Mouse (Mus musculus): ENCODE data around the gene Lsm5. TPM values are rescaled to one million over a fixed set of nuclear protein-coding genes. Genes with fewer than 3 reads are reported as not detected.
A peak's percentile ranks its signal among the peaks of the same experiment; 100 is the strongest.

Gene Lsm5
- total RNA-seq (2014; fragmentation: Nextera tagmentation), result 67.5 and 155 TPM in 2 replicates
- total RNA-seq (2017), result 154 and 171 TPM in 2 replicates

DNA sequence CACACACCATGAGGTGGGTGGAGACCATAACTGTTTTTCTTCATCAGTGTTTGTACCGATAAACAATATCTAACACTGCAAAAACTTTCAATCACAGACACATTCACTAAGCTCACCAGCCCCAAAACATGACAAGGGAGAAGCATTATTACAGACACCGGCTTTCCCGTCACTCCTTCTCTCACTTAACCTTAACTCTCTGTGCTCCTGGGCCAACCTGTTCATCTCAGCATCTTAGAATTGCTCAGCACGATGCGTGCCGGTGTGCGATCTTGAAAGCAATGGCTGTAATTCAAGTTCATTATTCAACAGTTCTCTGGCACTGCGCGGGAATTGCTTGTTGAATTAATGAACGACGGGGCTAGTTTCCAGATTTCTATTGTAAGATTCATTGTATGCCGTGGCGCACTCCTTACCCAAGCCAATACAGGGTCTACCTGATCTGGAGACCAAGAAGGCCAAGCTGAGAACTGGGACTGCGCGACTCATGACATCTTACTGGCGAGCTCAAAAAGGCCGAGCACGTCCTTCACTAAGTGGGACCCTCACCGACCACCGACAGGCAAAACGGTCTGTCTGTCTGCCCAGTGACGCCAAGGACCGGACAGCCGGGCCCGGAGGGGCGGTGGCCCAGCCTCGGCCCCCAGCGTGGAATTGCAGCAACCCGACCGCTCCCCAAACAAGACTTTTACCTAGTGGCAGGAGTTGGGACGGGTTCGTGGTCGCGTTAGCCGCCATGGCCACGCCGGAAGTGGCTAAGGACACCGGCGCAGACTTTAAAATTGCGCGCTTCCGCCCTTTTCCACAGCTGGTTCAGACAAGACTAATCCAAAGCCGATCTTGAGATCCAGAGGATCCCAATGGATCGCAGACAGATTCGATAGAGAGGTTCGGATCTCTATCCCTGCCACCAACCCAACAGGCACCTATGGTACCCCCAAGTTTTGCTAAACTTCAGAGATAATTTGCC lies at the start of gene Lsm5:
Lsm5 (minus strand) TSS at position 780 of the 970 bp plus-strand sequence.
- ATAC-seq (replicated peaks; ENCODE audit: low FRiP score, low TSS enrichment, poor library complexity, severe bottlenecking), result peak; percentile 99

- ATAC-seq (replicated peaks; ENCODE audit: low FRiP score, low TSS enrichment, poor library complexity, severe bottlenecking), result no peak
These were observed 49.2 kb upstream of the Lsm5 start for GRCm38 (mm10) chr6:56753719-56754118.

DNA sequence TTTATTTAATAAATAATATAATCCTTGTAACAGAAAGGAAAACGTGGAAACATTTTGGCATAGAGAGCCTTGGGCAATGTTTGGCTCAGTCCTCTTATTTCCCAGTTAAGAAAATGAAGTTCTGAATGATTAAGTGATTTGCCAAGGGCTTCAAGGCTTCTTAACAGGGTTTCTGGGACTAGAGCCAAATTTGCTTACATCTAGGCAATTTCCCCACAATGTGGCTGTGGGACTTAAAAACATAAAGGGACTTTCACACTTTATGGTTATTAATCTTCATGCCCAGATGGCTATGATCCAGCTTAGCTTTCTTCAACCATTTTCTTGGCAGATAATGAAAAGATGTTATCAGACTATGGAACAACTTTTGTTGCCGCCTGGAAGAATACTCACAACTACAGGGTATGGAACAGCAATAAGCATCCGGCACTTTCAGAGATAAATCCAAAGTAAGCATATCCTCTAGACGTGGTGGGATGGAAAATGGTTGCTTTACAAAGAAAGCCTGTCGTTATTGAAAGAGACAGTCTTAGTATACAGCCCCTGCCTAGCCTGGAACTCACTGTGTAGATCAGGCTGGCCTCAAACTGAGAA lies 41.5 kb upstream of the Lsm5 start:
- ATAC-seq (replicated peaks; ENCODE audit: low FRiP score, low TSS enrichment, poor library complexity, severe bottlenecking), result peak; percentile 71

GRCm38 (mm10) chr6:56732545-56732944 lies 28.0 kb upstream of the Lsm5 start:
- no peak for ATAC-seq (replicated peaks; ENCODE audit: low FRiP score, low TSS enrichment, poor library complexity, severe bottlenecking)

DNA sequence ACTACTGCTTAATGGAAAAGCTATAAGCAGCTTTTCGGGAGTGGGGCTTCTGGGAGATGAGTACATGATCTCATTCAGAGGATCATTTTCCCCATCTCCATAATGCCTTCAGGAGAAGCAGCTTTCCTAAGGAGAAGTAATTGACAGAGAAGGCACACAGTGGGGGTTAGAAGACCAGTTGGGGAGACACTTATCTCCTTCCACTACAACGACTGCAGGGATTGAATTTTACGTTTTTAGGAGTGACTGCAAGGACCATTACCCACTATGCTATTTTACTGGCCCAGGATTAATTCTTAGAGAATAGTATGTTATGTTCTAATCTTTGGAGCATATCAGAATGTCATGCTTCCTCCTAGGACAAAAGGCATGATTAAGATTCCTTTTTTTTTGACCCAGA lies 16.4 kb upstream of the Lsm5 start:
- ATAC-seq (replicated peaks; ENCODE audit: low FRiP score, low TSS enrichment, poor library complexity, severe bottlenecking), result no peak

GRCm38 (mm10) chr6:56719071-56719470 lies 14.6 kb upstream of the Lsm5 start:
- no peak for ATAC-seq (replicated peaks; ENCODE audit: low FRiP score, low TSS enrichment, poor library complexity, severe bottlenecking)

DNA sequence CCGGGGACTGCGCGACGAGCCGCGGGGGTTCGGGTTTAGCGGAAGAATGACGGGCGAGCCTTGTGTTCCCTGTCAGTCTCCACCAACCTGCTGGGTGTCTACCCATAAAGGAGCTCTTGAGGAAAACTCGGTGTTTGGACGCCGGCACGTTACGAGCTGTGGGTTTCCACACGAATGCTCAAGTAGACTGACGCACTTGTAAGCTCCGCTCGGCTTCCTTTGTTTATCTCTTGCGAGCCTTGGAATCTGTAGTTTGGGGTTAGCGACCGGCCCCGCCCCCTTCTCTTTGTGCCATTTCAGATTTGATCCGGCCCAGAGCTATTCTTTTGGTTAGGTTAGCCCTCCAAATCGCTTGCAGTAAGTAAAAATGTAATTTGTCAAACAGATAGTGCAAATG lies 10.8 kb upstream of the Lsm5 start:
- peak; percentile 52 for ATAC-seq (replicated peaks; ENCODE audit: low FRiP score, low TSS enrichment, poor library complexity, severe bottlenecking)

DNA sequence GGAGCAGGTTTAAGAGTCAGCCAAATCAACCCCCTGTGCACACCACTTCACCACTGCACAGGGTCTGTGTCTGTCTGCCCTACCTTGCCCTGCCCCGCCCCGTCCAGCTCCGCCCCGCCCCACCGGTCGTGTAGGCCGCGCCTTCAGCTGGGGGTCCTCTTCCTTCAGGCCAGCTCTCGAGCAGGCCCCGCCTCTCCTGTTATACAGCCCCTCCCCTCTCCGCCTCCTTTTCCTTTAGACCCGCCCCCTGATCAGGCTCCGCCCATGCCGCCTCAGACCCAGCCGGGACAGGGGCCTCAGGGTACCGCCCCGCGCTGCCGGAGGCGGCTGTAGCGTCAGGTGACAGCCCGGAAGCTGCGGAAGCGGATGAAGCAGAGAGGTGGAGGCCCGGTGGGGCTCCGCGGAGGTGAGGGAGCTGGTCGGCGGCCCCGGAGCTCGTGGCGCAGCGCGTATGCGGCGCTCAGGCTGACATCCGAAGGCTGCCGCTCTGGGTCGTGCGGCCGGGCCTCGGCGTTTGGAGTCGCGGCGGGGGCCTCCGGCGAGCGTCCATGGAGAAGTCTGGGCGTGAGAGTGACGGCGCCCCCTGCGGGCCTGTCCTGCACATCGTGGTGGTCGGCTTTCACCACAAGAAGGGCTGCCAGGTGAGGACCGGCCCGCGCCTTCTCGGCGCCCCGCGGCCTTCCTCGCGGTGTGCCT lies 10.2 kb upstream of the Lsm5 start, which contains the start of gene Avl9:
Avl9 (plus strand) TSS at position 326 of the 696 bp plus-strand sequence.
- ATAC-seq (replicated peaks; ENCODE audit: low FRiP score, low TSS enrichment, poor library complexity, severe bottlenecking), result peak; percentile 96

DNA sequence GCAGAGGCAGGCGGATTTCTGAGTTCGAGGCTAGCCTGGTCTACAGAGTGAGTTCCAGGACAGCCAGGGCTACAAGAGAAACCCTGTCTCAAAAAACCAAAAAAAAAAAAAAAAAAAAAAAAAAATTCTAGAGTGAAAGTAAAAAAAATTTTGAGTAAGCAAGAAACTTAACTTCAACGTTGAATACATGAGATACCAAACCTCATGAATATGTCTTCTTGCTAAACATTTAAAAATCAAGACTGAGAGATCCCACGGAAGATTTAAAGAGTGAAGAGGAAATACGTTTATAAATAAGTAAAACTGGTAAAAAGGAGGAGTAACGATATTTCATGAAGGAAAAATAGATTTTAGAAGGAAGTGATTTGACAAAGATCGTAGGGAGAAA lies 9.7 kb upstream of the Lsm5 start:
- ATAC-seq (replicated peaks; ENCODE audit: low FRiP score, low TSS enrichment, poor library complexity, severe bottlenecking), result no peak

GRCm38 (mm10) chr6:56692445-56692844 lies 12.1 kb downstream of the Lsm5 start:
- ATAC-seq (replicated peaks; ENCODE audit: low FRiP score, low TSS enrichment, poor library complexity, severe bottlenecking), result no peak

- peak; percentile 88 for ATAC-seq (replicated peaks; ENCODE audit: low FRiP score, low TSS enrichment, poor library complexity, severe bottlenecking)
These were observed 13.3 kb downstream of the Lsm5 start for GRCm38 (mm10) chr6:56691205-56691604.

DNA sequence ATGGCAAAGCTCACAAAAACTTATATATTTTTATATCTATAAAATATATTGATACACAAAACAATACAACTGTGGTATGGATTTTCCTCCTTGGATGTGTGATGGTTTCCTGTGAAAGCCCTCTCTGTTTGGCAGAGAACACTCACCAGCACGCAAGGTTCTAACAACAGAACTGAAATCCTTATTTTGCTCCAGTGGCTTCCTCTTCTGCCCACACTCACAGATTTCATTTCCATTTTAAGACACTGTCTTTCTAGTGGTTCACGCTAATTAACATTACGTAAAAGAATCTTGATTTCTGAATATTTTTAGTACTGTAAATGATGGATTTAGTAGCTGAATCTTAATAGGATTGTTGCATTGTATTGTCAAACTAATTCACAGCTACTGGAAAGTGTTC lies 16.3 kb downstream of the Lsm5 start:
- ATAC-seq (replicated peaks; ENCODE audit: low FRiP score, low TSS enrichment, poor library complexity, severe bottlenecking), result no peak

- no peak for ATAC-seq (replicated peaks; ENCODE audit: low FRiP score, low TSS enrichment, poor library complexity, severe bottlenecking)
These were observed 40.1 kb downstream of the Lsm5 start for GRCm38 (mm10) chr6:56664410-56664809.

- ATAC-seq (replicated peaks; ENCODE audit: low FRiP score, low TSS enrichment, poor library complexity, severe bottlenecking), result no peak
These were observed 49.1 kb downstream of the Lsm5 start for GRCm38 (mm10) chr6:56655393-56655792.

DNA sequence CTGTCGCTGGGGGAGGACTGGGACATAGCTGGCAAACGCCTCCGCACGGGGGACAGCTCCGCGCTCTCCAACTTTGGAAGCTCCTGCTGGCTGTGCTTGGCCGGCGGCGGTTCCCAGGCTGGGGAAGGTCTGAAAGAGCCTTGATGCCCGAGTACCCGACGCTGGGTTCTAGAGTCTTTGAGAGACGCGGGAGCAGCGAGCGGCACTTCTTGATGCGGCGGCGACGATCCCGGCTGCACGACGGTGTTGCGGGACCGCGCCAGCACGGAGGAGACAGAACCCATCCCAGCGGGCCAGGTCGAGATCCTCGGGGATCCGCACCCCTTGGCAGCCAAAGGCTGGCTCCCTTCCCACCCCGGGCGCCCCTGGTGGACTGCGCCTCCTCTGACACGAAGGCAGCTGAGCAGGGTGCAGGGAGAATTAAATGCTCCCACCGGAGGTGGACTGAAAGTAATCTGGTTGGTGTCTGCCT lies 52.4 kb downstream of the Lsm5 start:
- ATAC-seq (replicated peaks; ENCODE audit: low FRiP score, low TSS enrichment, poor library complexity, severe bottlenecking), result peak; percentile 47; the same call in 1 of the 2 replicates

Other genes with a start within 250 kb of the Lsm5 start
- 0.47 and 0.96 TPM in 2 replicates for gene Pde1c, start 135.6 kb downstream of the Lsm5 start, total RNA-seq (2014; fragmentation: Nextera tagmentation)
- 1.1 TPM in 1 of 2 replicates, not detected in the other for gene Pde1c, start 135.6 kb downstream of the Lsm5 start, total RNA-seq (2017)
- 13.3 and 13.7 TPM in 2 replicates for gene Avl9, start 10.2 kb upstream of the Lsm5 start, total RNA-seq (2014; fragmentation: Nextera tagmentation)
- 26.6 and 27.0 TPM in 2 replicates for gene Avl9, start 10.2 kb upstream of the Lsm5 start, total RNA-seq (2017)
- 23.3 and 32.6 TPM in 2 replicates for gene Kbtbd2, start 93.1 kb upstream of the Lsm5 start, total RNA-seq (2014; fragmentation: Nextera tagmentation)
- 57.3 and 81.0 TPM in 2 replicates for gene Kbtbd2, start 93.1 kb upstream of the Lsm5 start, total RNA-seq (2017)
- gene Fkbp9, start 127.3 kb upstream of the Lsm5 start, total RNA-seq (2014; fragmentation: Nextera tagmentation), result 3.2 and 4.3 TPM in 2 replicates
- 6.6 and 7.4 TPM in 2 replicates for gene Fkbp9, start 127.3 kb upstream of the Lsm5 start, total RNA-seq (2017)
- gene Nt5c3, start 219.2 kb upstream of the Lsm5 start, total RNA-seq (2014; fragmentation: Nextera tagmentation), result 86.6 and 123 TPM in 2 replicates
- gene Nt5c3, start 219.2 kb upstream of the Lsm5 start, total RNA-seq (2017), result 83.5 and 116 TPM in 2 replicates
- gene Vmn1r4, start 219.3 kb upstream of the Lsm5 start, total RNA-seq (2014; fragmentation: Nextera tagmentation), result not detected in 2 replicates
- 0.42 TPM in 1 of 2 replicates, not detected in the other for gene Vmn1r4, start 219.3 kb upstream of the Lsm5 start, total RNA-seq (2017)

All from megakaryocyte-erythroid progenitor cell, adult 5-6 weeks (primary cell).